Mouse (Mus musculus): ENCODE results near the gene Igsf1.
A peak's percentile ranks its signal among the peaks of the same experiment; 100 is the strongest.

Igsf1 gene

GRCm38 (mm10) chrX:49797213-49798019, at the start of gene Igsf1:
TSS of gene Igsf1 (minus strand) at chrX:49797749.
- peak; percentile 3 to 11 for DNase-seq (ENCODE audit: low spot score in 2 of 2)

- DNase-seq (ENCODE audit: low spot score in 2 of 2), result no peak
These were observed 26.7 kb downstream of the Igsf1 start for GRCm38 (mm10) chrX:49770828-49771227.

- no peak for DNase-seq (ENCODE audit: low spot score in 2 of 2)
These were observed 52.4 kb downstream of the Igsf1 start for GRCm38 (mm10) chrX:49745192-49745591.

- DNase-seq (ENCODE audit: low spot score in 2 of 2), result no peak
These were observed 62.6 kb downstream of the Igsf1 start, which contains the start of gene Olfr1321 for GRCm38 (mm10) chrX:49734959-49735358. TSS of gene Olfr1321 (minus strand) at chrX:49735059.
